Mouse (Mus musculus) spleen, postnatal 4 days (tissue): Measurements from ENCODE around the gene Drosha.
A peak's percentile ranks its signal among the peaks of the same experiment; 100 is the strongest.

Experiments
- DNase-seq, 2 experiments: peaks; one replicate each; pipeline ENCODE4 v3.0.0; 2022; ENCODE audit warnings: low spot score in 2 of 2

The Drosha gene

DNA sequence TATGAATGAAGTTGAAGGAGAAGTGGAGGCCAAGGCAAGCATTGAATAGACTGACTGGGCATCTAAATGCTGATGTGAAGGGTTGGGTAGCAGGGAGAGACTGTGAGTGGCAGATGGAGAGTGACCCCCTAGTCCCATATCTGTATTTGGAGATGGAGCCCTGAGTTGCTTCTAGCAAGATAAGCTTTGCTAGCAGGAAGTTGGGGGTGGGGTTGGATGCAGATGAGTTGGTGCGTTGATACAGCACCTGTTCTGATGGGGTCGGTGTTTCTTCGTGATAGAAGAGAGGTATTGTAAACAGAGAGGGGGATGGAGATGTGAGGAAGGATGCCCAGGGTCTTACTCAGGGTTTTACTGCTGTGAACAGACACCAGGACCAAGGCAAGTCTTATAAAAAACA is 5.3 kb downstream of the Drosha start:
- DNase-seq = no peak

DNA sequence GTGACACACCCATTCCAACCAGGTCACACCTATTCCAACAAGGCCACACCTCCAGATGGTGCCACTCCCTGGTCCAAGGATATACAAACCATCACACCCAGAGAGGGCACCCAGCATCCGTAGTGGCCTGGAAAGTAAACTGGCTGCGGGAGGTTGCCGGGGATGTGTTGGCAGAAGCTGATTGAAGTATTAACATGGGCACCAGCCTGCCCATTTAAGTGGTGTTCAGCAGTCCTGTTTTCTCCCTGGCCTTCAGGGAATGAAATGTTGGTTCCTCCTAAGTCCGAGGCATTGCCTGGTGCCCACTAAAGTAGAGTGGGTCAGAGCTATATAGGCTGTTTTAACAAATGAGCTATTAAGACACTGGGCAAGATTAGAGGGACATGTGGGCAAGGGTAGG is 8.0 kb downstream of the Drosha start:
- no peak for DNase-seq

DNA sequence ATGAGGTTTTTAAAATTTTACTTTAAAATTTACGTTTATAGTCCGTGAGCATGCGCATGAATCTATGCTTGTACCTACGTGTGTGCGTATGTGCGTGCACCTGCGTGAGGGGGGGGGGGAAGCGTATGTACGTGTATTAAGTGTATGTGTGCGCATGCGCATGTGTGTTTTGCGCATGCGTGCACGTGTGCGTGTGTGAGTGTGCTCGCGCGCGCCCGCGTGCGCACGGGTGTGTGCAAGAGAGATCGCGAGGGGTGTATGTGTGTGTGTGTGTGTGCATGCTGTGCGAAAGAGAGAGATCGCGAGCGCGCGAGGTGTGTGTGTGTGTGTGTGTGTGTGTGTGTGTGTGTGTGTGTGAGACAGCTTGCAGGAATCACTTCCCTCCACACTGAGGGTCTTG is 8.8 kb downstream of the Drosha start:
- DNase-seq = no peak

DNA sequence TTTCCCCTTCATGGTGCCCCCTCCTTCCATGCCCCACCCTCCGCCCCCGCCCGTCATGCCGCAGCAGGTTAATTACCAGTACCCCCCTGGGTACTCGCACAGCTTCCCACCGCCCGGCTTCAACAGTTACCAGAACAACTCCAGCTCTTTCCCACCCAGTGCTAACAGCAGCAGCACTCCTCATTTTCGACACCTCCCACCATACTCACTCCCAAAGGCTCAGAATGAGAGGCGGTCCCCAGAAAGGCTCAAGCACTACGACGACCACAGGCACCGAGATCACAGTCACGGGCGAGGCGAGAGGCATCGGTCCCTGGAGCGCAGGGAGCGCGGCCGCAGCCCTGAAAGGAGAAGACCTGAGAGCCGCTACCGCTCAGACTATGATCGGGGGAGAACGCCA is 9.6 kb downstream of the Drosha start:
- DNase-seq = no peak

DNA sequence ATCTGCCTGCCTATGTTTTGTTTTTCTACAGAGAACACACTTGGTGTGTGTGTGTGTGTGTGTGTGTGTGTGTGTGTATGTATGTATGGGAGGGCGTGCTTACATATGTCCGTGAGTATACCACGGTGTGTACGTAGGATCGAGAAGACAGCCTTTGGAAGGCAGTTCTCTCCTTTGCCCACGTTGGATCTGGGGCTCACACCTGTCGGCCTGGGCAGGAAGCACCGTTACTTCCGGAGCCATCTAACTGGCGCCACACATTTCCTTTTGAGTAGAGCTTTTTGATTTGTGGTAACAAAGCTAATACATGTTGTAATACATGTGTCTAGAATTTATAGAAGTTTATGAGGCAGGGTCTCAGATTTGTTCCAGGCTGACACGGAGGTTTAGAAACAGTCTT is 16.1 kb downstream of the Drosha start:
- no peak for DNase-seq

DNA sequence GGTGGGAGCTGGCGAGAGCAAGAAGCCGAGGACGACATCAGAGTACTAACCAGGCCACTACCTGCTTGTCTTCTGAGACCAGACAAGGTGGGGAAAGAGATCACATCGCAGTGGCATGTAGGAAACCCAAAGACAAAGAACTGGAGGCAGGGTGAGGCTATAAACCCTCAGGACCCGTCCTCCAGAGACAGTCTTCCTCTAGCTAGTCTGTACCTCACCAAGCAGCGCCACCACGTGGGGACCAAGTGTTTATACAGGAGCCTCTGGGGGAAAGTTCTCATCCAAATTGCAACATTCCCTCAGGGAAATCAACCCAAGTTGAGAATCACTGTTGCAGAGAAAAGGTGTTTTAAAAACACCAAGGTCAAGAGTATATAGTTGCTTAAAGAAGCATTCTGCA is 18.2 kb downstream of the Drosha start:
- no peak for DNase-seq

DNA sequence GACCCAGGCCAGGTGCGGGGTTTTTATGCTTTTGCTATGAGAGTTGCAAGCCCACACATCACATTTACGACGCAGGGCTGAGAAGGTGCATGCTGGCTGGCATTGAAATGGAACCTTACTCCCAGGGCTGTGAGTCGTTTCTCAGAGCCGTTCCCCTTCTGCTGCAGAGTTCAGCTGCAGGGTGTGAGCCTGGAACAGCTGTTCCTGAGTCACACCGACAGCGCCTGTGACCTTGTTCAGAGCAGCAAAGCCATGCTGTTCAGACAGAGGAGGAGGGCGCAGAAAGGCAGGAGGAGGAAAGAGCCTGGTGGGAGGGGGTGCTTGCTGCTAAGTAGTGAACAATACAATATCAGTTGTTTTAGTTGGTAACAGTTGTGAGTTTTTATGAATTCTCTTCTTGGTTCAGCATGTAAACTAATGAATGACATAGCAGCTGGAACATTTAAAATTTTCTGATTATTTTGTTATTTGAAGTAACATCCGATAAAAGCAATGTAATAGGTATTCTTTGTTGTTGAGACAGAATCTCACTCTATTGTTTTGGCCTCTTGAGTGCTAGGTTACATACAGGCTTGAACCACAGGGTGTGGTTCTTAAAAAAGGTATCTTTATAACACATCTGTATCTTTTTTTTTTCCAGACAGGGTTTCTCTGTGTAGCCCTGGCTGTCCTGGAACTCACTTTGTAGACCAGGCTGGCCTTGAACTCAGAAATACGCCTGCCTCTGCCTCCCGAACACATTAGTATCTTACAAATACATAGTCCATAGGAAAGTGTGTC is 23.8 kb downstream of the Drosha start:
- no peak for DNase-seq

DNA sequence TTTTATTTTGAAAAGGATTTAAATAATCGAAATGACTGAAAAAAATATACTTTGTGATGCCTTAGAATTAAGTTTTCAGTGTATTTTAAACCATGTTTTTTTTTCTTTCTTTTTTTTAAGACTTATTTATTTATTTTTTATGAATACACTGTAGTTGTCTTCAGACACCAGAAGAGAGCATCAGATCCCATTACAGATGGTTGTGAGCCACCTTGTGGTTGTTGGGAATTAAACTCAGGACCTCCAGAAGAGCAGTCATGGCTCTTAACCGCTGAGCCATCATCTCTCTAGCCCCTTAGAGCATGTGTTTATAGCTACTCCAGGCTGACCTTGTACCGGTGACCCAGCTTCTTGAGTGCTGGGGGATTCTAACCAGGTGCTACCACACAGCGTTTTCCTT is 24.8 kb downstream of the Drosha start:
- no peak for DNase-seq

DNA sequence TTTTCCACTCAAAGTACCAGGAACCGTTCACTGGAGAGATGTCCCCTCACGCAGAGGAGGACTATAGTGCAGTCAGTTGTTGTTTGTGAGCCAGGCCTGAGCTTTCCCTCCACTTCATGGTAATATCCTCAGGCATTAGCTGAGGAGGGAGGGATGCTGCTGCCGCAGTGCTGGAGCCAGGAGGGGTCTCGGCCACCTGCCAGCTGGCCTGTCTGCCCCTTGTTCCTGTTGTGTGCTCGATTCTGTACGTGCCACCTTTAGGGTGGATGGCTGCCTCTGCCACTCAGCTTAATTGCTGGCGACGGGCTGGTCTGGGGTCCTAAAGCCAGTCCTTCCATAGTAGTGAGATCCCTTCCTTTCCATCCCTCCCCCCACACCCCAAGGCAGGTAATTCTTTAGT is 28.9 kb downstream of the Drosha start:
- DNase-seq = no peak

DNA sequence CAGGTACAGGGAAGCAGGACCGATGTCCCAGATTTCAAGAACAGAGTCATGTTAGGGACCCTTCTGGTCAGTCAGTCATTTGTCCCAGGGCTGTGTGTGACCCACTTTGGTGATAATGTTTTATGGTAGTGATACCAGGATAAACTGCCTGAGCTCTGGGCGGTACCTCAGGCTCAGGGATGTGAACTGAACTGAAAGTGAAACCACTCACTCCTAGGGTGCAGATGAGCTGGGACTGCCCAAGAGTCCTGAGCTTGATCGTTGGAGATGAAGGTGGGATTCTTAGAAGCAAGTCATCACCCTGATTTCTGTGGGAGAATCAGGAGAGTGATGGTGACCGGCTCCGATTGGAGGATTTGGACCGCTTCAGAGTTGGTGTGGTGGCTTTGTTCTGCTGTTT is 32.2 kb downstream of the Drosha start:
- DNase-seq = no peak

DNA sequence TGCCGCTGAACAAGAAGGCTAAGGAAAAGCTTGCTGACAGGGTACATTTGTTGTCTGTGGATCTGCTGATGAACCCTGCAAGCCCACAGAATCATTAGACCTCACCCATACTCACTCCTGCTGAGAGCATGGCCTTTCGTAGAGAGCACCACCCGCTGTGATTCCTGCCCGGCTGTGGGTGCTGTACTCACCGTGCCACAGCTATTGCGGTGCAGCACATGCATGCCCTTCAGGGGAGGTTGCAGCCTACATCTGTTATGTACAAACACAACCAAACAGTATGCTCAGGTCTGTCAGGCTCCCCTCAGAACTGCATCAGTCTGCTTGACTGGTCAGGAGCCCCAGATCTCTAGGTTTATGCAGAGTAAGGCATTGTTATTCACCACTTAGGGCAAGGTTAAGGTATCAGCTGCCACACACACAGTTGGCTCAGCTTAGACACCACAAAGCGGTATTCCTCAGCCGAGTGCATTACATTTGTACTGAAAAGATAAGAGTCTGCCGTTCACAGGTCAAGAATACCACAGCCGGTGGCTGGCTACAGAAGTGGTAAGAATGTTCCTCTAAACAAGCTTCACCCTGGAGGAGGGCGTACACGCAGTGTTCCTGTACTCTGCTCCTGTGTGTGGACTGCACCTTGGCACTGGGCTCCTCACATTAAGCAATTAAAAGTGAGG is 33.4 kb downstream of the Drosha start:
- DNase-seq = peak in 1 of 2 experiments; percentile 22

DNA sequence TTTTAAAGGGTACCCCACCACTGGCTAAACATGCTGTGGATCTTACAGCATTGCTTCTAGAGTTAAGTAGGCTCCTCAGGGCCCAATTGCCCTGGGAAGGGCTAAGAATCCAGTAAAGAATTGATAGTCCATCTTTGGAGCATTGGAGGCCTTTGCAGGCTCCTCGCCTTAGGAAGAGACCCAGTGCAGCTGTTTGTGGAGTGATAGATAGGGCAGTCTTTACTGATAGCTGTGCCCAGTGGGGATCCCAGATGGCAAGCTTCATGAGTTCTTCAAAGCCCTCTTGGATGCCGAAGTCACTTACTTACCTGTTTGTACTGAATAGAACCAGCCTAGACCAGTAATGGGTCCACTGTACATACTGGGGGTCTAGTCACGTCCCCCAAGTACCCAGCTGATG is 34.0 kb downstream of the Drosha start:
- no peak for DNase-seq

DNA sequence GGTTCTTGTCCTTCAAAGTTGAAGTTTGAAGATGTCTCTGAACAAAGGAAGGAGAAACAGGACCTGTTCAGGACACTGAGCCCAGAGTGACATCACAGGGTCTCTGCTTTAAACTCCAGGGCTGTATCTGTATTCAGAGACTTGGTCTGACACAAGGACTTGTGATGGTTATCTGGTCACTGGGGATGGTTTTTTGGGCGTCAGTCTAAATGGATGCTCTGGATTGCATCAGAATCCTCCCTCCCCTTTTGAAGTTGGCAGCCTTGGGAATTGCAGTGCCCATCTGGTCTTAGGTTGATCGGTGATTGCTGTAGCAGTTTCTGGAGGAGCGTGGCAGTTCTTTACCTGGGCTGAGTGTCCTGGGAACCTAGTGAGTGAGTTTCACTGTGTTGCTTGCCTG is 37.4 kb downstream of the Drosha start:
- no peak for DNase-seq

DNA sequence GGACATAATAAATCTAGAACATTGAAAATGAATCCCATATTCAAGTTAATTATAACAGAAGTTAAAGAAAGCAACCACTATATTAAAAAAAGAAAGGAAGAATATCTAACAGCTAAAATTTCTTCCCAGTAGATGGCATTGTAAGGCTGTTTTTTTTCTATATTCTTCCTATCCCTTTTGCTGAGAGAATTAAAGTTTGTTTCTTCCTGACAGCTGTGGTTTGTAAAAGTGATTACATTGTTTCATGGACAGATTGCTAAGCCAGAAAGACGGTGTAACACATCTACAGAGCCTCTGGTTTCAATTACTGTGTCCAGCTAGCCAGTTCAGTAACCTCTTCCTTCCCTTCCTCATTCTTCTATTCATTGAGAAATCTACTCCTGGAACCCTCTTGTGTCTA is 39.1 kb downstream of the Drosha start:
- no peak for DNase-seq

DNA sequence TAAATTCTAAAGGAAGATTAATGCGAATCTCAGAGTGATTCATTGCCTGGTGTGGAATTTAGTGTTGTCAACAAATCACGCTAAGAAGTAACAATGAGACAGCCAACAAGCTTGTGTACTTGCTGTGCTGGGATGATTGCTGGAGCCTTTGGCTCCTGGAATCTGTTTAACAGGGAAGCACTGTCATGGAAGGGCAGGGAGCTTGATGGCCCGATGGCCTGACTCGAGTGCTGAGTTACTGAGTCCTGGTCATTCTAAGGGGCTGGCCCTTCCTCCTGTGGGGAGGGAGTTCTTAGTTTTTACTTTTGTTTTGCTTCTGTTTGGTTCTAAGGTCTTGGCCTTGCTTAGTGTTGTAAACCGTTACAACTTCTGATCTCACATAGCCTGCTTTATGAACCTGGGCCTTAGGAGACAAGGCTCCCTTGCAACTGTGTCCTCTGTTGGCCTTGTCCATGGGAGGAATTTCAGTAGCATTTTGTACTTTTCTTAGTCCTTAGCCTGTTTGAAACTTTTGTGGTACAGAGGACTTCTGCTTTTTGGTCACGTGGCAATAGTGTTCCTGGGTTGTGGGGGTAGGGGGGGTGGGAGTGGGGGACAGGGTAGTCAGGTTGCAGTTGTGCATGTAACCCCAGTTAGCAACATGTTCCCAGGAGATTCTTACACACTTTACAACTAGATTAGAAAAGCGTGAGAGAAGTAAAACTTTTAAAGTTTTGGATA is 41.1 kb downstream of the Drosha start:
- DNase-seq = no peak

DNA sequence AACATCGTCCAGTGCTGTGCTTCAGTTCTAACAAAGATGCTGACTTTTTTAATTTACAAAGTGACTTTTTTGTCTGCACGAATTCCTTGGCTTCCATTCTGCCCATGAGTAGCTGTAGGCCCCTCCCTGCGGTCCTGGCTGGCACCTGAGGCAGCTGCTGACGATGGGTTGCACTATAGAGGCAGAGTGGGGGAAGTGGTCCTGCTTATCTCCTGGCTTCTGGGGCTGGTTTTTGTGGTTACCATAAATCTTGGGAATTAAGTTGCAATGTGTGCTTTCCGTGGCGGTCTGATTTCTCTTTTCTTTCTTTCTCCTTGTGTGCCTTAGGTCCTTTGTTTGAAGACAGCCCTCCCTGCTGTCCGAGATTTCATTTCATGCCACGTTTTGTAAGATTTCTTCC is 42.7 kb downstream of the Drosha start:
- DNase-seq = no peak

DNA sequence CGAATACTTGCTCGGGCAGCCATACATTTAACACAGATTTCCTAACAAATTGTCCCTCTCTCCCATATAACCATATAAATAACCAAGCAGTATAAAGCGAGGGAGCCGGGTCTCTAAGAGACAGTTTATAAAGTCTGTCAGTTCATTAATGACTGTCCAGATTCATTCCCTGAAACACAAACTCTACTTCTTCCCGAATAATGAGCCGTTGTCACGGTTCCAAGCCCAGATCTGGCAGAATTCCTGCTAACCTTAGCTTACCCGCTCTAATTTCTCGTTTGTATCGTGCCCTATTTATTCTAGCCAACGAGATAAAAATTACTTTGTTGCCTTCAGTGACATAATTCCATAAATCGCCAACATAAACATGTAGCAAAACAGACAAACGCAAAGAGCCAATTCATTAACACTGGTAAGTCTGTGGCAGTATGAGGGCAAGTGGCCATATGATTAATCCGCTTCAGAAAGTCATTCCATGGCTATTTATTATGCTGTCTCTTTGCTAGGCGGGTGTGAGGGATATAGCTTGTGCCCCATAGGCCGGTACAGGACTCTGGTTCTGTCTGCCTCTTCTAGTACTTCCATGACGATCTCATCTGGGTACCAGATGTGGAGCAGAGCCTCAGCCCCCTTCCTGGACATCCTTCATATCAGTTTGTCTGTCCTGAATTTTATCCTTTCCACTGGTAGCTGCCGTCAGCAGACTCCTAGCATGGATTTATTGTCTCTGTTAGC is 51.0 kb downstream of the Drosha start:
- no peak for DNase-seq

DNA sequence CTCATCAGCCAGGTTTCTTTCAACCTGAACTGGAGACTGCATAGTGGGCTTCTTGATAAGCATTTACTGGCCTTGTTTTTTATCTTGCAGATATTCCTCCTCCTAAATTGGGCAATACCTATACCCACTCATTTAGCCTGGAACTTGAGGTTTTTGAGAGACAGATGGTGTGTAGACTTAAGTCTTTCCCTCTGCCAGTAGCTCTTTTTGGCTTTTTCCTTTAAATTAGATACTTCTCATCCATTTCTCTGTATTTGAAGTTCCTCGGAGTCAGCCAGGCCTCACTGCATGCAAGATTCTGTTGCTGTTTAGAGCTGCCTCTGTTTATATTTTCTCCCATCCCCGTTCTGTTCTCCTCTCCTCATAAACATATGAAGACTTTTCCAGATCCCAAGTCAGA is 51.7 kb downstream of the Drosha start:
- no peak for DNase-seq

DNA sequence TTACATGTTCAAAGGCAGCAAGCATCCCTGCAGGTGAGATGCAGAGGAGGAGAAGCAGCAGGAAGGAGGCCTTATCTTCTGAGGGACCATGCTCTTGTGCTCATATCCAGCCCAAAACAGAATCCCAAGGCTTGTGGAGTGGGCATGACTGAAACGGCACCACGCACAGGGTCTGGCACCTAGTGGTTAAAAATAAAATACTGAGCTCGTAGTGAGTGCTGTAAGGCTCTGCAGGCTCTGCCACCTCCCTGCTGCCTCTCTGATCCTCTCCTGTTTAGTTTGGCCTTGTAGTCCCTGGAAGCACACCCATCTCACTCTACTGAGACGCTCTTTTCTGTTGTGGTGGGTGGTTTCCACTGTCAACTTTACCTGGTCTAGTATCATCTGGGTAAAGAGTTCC is 52.3 kb downstream of the Drosha start:
- no peak for DNase-seq

DNA sequence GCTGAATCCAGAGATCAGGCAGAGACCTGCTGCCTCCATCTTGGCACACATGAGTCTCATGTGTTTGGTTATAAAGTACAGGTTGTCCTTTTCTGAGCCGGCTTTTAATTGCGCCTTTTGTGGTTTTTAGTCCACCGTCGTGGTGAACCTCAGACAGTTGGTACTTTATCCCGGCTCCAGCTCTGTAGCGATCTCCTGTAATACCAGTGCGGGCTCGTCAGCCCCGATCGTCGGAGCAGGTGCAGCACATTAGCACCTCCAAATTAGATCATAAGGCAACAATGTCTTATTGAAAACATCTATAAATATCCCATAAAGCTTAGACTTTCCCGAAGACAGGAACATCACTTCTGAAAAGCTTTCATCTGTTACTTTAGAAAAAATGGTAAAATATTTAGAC is 53.3 kb downstream of the Drosha start:
- no peak for DNase-seq

DNA sequence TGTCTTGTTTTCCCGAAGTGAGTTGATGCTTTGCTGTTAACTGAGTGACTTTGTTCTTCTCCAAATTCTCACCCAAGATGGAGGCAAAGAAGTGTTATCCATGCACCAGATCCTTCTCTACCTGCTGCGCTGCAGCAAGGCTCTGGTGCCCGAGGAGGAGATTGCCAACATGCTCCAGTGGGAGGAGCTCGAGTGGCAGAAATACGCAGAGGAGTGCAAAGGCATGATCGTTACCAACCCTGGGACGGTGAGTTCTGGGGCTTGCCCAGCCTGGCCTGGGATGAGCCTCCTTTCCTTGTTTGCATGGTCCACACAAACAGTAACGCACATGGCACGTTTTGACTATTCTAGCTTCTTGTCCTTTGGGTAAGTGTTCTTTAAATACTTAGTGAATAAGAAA is 54.0 kb downstream of the Drosha start:
- DNase-seq = no peak

DNA sequence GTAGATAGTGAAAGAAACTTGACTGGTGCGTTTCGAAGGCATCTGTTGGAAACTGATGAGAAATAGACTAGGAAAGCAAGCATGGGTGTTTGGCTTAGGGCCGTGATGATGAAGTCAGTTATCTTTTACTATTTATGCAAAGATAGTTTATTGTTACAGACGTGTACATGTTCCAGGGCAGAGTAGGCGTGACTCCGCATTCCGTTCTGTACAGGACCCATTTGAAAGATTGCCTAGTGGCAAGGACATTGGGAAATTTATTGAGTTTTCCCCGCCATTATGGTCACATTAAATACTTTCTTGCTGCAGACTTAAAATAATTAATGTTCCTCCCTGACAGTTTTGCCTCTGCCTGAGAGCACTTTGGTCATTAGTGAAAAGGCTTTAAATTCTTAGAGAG is 55.3 kb downstream of the Drosha start:
- no peak for DNase-seq
